Mouse (Mus musculus) MN1 (cell line): Measurements from ENCODE around the gene Pde1c.

ENCODE experiments used
- DNase-seq: peaks from one replicate; pipeline ENCODE4 v3.0.0-alpha.2; 2016; ENCODE audit warnings: low spot score

The Pde1c gene

GRCm38 (mm10) chr6:56447917-56448316 is 121.0 kb downstream of the Pde1c start:
- peak; percentile 10 for DNase-seq

GRCm38 (mm10) chr6:56441501-56441900 is 127.4 kb downstream of the Pde1c start:
- no peak for DNase-seq

- DNase-seq = no peak
Measured at GRCm38 (mm10) chr6:56425846-56426245, 143.1 kb downstream of the Pde1c start.

- DNase-seq = no peak
Measured at GRCm38 (mm10) chr6:56422866-56423265, 146.0 kb downstream of the Pde1c start.

- peak; percentile 35 for DNase-seq
Measured at GRCm38 (mm10) chr6:56416191-56416590, 152.7 kb downstream of the Pde1c start.

- DNase-seq = no peak
Measured at GRCm38 (mm10) chr6:56389178-56389577, 179.7 kb downstream of the Pde1c start.

GRCm38 (mm10) chr6:56376359-56376758 is 192.5 kb downstream of the Pde1c start:
- no peak for DNase-seq

- DNase-seq = no peak
Measured at GRCm38 (mm10) chr6:56374180-56374579, 194.7 kb downstream of the Pde1c start.

- DNase-seq = no peak
Measured at GRCm38 (mm10) chr6:56373753-56374152, 195.2 kb downstream of the Pde1c start.

- peak; percentile 14 for DNase-seq
Measured at GRCm38 (mm10) chr6:56373046-56373751, 195.7 kb downstream of the Pde1c start.

- DNase-seq = peak; percentile 30
Measured at GRCm38 (mm10) chr6:56369462-56369861, 199.4 kb downstream of the Pde1c start.

GRCm38 (mm10) chr6:56368116-56368515 is 200.8 kb downstream of the Pde1c start:
- no peak for DNase-seq

- no peak for DNase-seq
Measured at GRCm38 (mm10) chr6:56367257-56367656, 201.6 kb downstream of the Pde1c start.

- no peak for DNase-seq
Measured at GRCm38 (mm10) chr6:56362650-56363049, 206.3 kb downstream of the Pde1c start.

- DNase-seq = no peak
Measured at GRCm38 (mm10) chr6:56362128-56362545, 206.8 kb downstream of the Pde1c start.

GRCm38 (mm10) chr6:56361348-56362127 is 207.4 kb downstream of the Pde1c start:
- no peak for DNase-seq

- DNase-seq = no peak
Measured at GRCm38 (mm10) chr6:56360086-56360485, 208.8 kb downstream of the Pde1c start.

- DNase-seq = no peak
Measured at GRCm38 (mm10) chr6:56359126-56359525, 209.8 kb downstream of the Pde1c start.

- DNase-seq = no peak
Measured at GRCm38 (mm10) chr6:56347207-56347606, 221.7 kb downstream of the Pde1c start.

- no peak for DNase-seq
Measured at GRCm38 (mm10) chr6:56345082-56345481, 223.8 kb downstream of the Pde1c start.

- no peak for DNase-seq
Measured at GRCm38 (mm10) chr6:56342005-56342404, 226.9 kb downstream of the Pde1c start.

- DNase-seq = no peak
Measured at GRCm38 (mm10) chr6:56335811-56336446, 233.0 kb downstream of the Pde1c start.

GRCm38 (mm10) chr6:56332149-56332548 is 236.8 kb downstream of the Pde1c start:
- no peak for DNase-seq
